Mouse (Mus musculus): Measurements from ENCODE around the gene BC067074. TPM values are rescaled to one million over a fixed set of nuclear protein-coding genes. Genes with fewer than 3 reads are reported as not detected.
A peak's percentile ranks its signal among the peaks of the same experiment; 100 is the strongest.

BC067074 gene
- polyA plus RNA-seq, 1 experiment from 2014 or later: 6.1 TPM

GRCm38 (mm10) chr13:113319588-113319987 lies 26.6 kb downstream of the BC067074 start:
- Histone ChIP-seq H3K9me3 (ENCODE audit: low read length) (no peaks in the 10 kb centered on the region), H3K27ac (ENCODE audit: low read length) (no peak overlapping the region), H3K4me1 (ENCODE audit: insufficient read depth, low read length) (0 out of 2 replicates have a peak, but pooled peaks cover 2% of the 10 kb centered on the region), H3K27me3 (ENCODE audit: insufficient read depth, low read length) (no peaks in the 10 kb centered on the region), H3K9ac (replicated peaks; ENCODE audit: low read length) (no peak overlapping the region), H3K4me2 (replicated peaks; ENCODE audit: low read depth, low read length) (no peak overlapping the region), H3K4me3 (ENCODE audit: low read length) (no peak overlapping the region), H3K36me3 (ENCODE audit: insufficient read depth, low read length) (peaks cover 14% of the 10 kb centered on the region)
- WGBS: 85% methylated on average over 5 of the region's 5 CpGs
- ATAC-seq (ENCODE audit: low FRiP score, low TSS enrichment): no peak

DNA sequence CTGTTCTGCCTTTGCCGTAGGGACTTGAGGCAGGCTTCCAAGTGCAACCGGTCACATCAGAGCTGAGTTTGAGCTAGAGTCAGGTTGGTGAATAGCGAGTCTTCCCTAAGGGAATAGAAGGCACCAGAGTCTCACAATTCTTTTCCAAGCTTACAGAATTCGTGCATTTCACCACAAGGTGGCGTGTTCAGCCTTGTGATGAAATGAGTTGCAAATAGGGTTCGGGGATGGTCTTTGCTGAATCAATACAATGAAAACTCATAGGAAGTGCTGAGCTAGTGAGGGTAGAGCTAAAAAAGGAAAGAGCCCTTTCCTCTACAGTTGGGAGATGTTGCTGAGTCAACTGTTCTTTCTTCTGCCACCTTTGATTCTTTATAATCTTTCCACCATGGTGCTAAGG lies 29.0 kb downstream of the BC067074 start:
- H3K36me3 ChIP-seq (ENCODE audit: insufficient read depth, low read length): peaks cover 14% of the 10 kb centered on the region
- H3K4me2 ChIP-seq (replicated peaks; ENCODE audit: low read depth, low read length): no peak overlapping the region
- 17% methylated on average over 6 of the region's 6 CpGs for whole genome bisulfite sequencing
- H3K9me3 ChIP-seq (ENCODE audit: low read length): no peaks in the 10 kb centered on the region
- H3K27me3 ChIP-seq (ENCODE audit: insufficient read depth, low read length): no peaks in the 10 kb centered on the region
- no peak overlapping the region for H3K9ac ChIP-seq (replicated peaks; ENCODE audit: low read length)
- H3K4me3 ChIP-seq (ENCODE audit: low read length): no peak overlapping the region
- no peak for ATAC-seq (ENCODE audit: low FRiP score, low TSS enrichment)
- no peaks in the 10 kb centered on the region for H3K4me1 ChIP-seq (ENCODE audit: insufficient read depth, low read length)
- H3K27ac ChIP-seq (ENCODE audit: low read length): no peak overlapping the region

DNA sequence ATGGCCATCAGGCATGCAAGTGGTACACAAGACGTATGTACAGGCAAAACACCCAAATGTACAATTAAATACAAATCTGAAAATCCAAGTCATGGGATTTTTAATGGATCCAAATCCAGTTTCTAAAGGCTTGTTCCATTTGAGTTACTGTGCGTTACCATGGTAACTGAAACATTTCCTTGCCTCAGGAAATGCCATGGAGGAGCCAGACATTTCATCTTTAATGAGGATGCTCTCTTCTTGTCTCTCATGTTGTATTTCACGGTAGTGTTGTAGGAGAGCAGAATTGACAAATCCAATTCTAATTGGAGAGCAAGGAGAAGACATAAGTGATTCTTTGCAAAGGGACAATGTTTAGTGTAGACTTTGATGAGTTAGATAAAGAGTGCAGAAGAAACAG lies 31.3 kb downstream of the BC067074 start:
- no peak overlapping the region for H3K27ac ChIP-seq (ENCODE audit: low read length)
- no peak overlapping the region for H3K4me2 ChIP-seq (replicated peaks; ENCODE audit: low read depth, low read length)
- H3K27me3 ChIP-seq (ENCODE audit: insufficient read depth, low read length): no peaks in the 10 kb centered on the region
- no peaks in the 10 kb centered on the region for H3K9me3 ChIP-seq (ENCODE audit: low read length)
- no peak for ATAC-seq (ENCODE audit: low FRiP score, low TSS enrichment)
- no peak overlapping the region for H3K9ac ChIP-seq (replicated peaks; ENCODE audit: low read length)
- no peaks in the 10 kb centered on the region for H3K4me1 ChIP-seq (ENCODE audit: insufficient read depth, low read length)
- no peak overlapping the region for H3K4me3 ChIP-seq (ENCODE audit: low read length)
- 93% methylated on average over 3 of the region's 3 CpGs for WGBS
- H3K36me3 ChIP-seq (ENCODE audit: insufficient read depth, low read length): 0 out of 2 replicates have a peak, but pooled peaks cover 2% of the 10 kb centered on the region

DNA sequence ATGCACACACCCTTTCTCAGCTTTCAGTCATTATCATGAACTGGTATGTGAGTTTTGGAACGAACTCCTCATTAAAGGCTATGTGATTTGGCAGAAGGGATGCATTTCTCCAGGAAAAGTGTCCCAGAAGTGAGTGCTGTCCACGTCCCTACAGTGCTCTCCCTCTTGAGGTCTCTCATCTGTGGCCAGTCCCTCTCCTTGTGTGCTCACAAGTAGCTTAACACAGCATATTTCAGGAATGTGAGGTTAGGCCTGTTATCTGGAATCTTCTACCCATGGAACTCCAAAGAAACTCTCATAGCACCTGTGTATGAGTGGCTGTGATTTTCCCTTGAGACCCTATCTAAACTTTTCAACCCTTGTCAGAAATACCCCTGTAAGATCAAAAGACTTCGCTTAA lies 32.7 kb downstream of the BC067074 start:
- Histone ChIP-seq H3K27ac (ENCODE audit: low read length) (no peak overlapping the region), H3K4me2 (replicated peaks; ENCODE audit: low read depth, low read length) (no peak overlapping the region), H3K9ac (replicated peaks; ENCODE audit: low read length) (no peak overlapping the region), H3K4me3 (ENCODE audit: low read length) (no peak overlapping the region), H3K4me1 (ENCODE audit: insufficient read depth, low read length) (no peaks in the 10 kb centered on the region), H3K36me3 (ENCODE audit: insufficient read depth, low read length) (0 out of 2 replicates have a peak, but pooled peaks cover 8% of the 10 kb centered on the region), H3K9me3 (ENCODE audit: low read length) (peaks cover 8% of the 10 kb centered on the region; the same call in 1 of the 2 replicates), H3K27me3 (ENCODE audit: insufficient read depth, low read length) (no peaks in the 10 kb centered on the region)
- WGBS: 71% methylated on average over 3 of the region's 3 CpGs
- ATAC-seq (ENCODE audit: low FRiP score, low TSS enrichment): no peak

DNA sequence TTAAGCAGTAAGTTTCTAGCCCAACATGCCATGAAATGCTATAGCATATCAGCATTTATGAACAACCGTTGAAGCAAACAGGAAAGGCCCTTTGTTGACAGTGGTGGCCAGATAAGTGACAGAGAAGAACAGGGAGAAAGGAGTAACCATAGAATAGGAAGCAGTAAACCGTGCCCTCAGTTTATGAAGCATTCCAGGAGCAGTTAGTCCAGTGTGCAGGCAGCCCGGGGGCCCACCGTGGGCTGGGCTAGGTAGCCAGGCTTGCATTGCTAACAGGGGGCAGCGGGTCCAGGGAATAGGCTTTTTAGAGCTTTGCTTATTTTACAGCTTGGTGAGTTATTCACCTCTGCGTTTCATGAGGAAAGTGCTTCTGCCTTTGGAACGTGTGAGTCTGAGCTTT lies 39.3 kb downstream of the BC067074 start:
- peak overlapping the region; percentile 69 for H3K27ac ChIP-seq (ENCODE audit: low read length)

DNA sequence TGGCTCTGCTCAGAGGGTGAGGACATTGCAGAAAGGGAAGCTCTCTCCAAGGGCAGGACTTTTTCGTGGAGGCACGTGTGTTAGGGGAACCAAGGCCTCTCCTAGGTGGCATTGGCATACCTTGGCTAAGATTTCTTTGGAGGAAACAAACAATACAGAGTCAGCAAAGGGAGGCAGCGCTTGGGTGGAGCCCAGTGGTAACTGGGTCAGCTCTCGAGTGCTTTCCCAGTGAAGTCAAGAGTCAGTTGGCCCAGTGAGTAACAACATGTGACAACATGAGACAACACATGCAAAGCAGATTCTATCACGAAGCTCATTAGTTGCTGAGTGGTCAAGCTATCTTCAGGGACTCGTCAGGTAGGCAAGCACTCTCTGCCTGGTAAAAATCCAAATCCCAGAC lies 40.4 kb downstream of the BC067074 start:
- Histone ChIP-seq H3K4me1 (ENCODE audit: insufficient read depth, low read length) (peaks cover 18% of the 10 kb centered on the region), H3K27ac (ENCODE audit: low read length) (no peak overlapping the region), H3K27me3 (ENCODE audit: insufficient read depth, low read length) (no peaks in the 10 kb centered on the region), H3K36me3 (ENCODE audit: insufficient read depth, low read length) (0 out of 2 replicates have a peak, but pooled peaks cover 6% of the 10 kb centered on the region), H3K4me2 (replicated peaks; ENCODE audit: low read depth, low read length) (no peak overlapping the region), H3K9me3 (ENCODE audit: low read length) (peaks cover 8% of the 10 kb centered on the region; the same call in 1 of the 2 replicates), H3K9ac (replicated peaks; ENCODE audit: low read length) (no peak overlapping the region), H3K4me3 (ENCODE audit: low read length) (no peak overlapping the region)
- ATAC-seq (ENCODE audit: low FRiP score, low TSS enrichment): 0 out of 2 replicates have a peak, but pooled peaks have one; percentile 8
- 85% methylated on average over 6 of the region's 6 CpGs for WGBS

More for the DNA sequence above, 39.3 kb downstream of the BC067074 start:
- peak; percentile 81 for ATAC-seq (ENCODE audit: low FRiP score, low TSS enrichment)
- Histone ChIP-seq H3K4me3 (ENCODE audit: low read length) (no peak overlapping the region), H3K9ac (replicated peaks; ENCODE audit: low read length) (0 out of 2 replicates have a peak overlapping the region, but pooled peaks have one; percentile 22), H3K4me1 (ENCODE audit: insufficient read depth, low read length) (peaks cover 15% of the 10 kb centered on the region), H3K4me2 (replicated peaks; ENCODE audit: low read depth, low read length) (no peak overlapping the region), H3K27me3 (ENCODE audit: insufficient read depth, low read length) (no peaks in the 10 kb centered on the region), H3K36me3 (ENCODE audit: insufficient read depth, low read length) (0 out of 2 replicates have a peak, but pooled peaks cover 6% of the 10 kb centered on the region), H3K9me3 (ENCODE audit: low read length) (peaks cover 8% of the 10 kb centered on the region; the same call in 1 of the 2 replicates)
- WGBS: 19% methylated on average over 7 of the region's 7 CpGs

DNA sequence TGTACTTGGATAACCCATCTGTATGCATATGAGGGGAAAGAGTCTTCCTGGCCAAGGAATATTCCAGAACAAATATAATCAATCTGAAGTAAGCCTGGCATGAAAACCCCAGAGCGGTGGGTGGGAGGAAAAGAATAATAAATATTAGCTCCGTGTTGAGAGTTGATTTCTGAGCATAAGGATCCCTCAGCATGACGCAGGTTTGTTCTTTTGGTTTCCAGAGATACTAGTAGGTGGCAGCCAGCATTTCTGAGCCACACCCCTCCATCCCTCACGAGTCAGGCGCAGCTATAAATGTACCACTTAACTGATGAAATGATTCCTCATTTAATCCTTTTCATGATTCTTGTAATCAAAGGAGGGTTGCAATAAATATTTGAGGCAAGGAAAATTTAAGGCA lies 41.0 kb downstream of the BC067074 start:
- WGBS: 77% methylated on average over 5 of the region's 5 CpGs
- 0 out of 2 replicates have a peak, but pooled peaks cover 6% of the 10 kb centered on the region for H3K36me3 ChIP-seq (ENCODE audit: insufficient read depth, low read length)
- no peaks in the 10 kb centered on the region for H3K27me3 ChIP-seq (ENCODE audit: insufficient read depth, low read length)
- ATAC-seq (ENCODE audit: low FRiP score, low TSS enrichment): no peak
- H3K9me3 ChIP-seq (ENCODE audit: low read length): peaks cover 8% of the 10 kb centered on the region; the same call in 1 of the 2 replicates
- H3K9ac ChIP-seq (replicated peaks; ENCODE audit: low read length): no peak overlapping the region
- no peak overlapping the region for H3K4me3 ChIP-seq (ENCODE audit: low read length)
- H3K4me2 ChIP-seq (replicated peaks; ENCODE audit: low read depth, low read length): no peak overlapping the region
- no peak overlapping the region for H3K27ac ChIP-seq (ENCODE audit: low read length)
- H3K4me1 ChIP-seq (ENCODE audit: insufficient read depth, low read length): peaks cover 18% of the 10 kb centered on the region

DNA sequence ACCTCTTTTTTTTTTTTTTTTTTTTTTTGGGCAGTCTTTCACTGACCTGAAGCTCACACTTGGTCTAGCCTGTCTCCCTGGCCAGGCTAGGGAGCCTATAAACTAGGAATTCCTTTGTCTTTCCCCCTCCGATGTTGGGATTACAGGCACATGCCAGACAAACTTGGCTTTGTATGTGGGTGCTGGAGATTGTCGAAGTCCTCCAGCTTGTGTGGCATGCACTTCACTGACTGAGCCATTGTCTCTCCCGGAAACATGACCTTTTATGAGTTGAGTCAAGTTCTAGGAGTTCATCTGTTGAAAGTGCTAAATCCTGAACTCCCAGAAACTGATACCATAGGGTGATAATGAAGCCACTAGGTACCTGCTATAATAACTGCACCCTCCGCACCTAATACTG lies 41.8 kb downstream of the BC067074 start:
- Histone ChIP-seq H3K9me3 (ENCODE audit: low read length) (peaks cover 8% of the 10 kb centered on the region; the same call in 1 of the 2 replicates), H3K36me3 (ENCODE audit: insufficient read depth, low read length) (0 out of 2 replicates have a peak, but pooled peaks cover 6% of the 10 kb centered on the region), H3K4me2 (replicated peaks; ENCODE audit: low read depth, low read length) (no peak overlapping the region), H3K27ac (ENCODE audit: low read length) (no peak overlapping the region), H3K9ac (replicated peaks; ENCODE audit: low read length) (no peak overlapping the region), H3K27me3 (ENCODE audit: insufficient read depth, low read length) (no peaks in the 10 kb centered on the region), H3K4me3 (ENCODE audit: low read length) (no peak overlapping the region), H3K4me1 (ENCODE audit: insufficient read depth, low read length) (peaks cover 18% of the 10 kb centered on the region)
- ATAC-seq (ENCODE audit: low FRiP score, low TSS enrichment): no peak
- 38% methylated on average over 4 of the region's 4 CpGs for WGBS

- H3K9ac ChIP-seq (replicated peaks; ENCODE audit: low read length): no peak overlapping the region
- 0 out of 2 replicates have a peak overlapping the region, but pooled peaks have one; percentile 43 for H3K27ac ChIP-seq (ENCODE audit: low read length)
- no peaks in the 10 kb centered on the region for H3K36me3 ChIP-seq (ENCODE audit: insufficient read depth, low read length)
- no peaks in the 10 kb centered on the region for H3K9me3 ChIP-seq (ENCODE audit: low read length)
- peak; percentile 43; the same call in 1 of the 2 replicates for ATAC-seq (ENCODE audit: low FRiP score, low TSS enrichment)
- WGBS: 49% methylated on average over 6 of the region's 6 CpGs
- no peak overlapping the region for H3K4me2 ChIP-seq (replicated peaks; ENCODE audit: low read depth, low read length)
- peaks cover 10% of the 10 kb centered on the region for H3K4me1 ChIP-seq (ENCODE audit: insufficient read depth, low read length)
- no peak overlapping the region for H3K4me3 ChIP-seq (ENCODE audit: low read length)
- no peaks in the 10 kb centered on the region for H3K27me3 ChIP-seq (ENCODE audit: insufficient read depth, low read length)
These were observed 44.4 kb downstream of the BC067074 start for GRCm38 (mm10) chr13:113337223-113337858.

DNA sequence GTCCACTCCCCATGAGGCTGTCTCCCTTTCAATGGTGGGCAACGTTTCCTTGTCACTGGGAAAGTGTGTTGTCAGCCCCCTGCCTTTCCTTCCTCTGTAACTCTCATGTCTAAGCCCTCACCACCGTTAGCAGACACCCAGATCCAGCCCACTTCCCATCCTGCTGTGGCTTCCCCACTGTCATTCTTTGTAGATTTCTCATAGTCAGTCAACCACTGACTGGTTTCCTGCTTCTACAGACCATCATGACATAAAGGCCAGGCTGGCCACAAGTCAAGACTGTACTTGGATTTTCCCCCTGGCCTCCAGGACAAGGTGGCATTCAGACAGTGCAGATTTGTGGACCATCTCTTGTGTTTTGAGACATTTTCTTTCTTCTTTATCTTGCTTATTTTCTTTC lies 47.7 kb downstream of the BC067074 start:
- no peak for ATAC-seq (ENCODE audit: low FRiP score, low TSS enrichment)
- Histone ChIP-seq H3K27ac (ENCODE audit: low read length) (no peak overlapping the region), H3K9ac (replicated peaks; ENCODE audit: low read length) (no peak overlapping the region), H3K4me3 (ENCODE audit: low read length) (no peak overlapping the region), H3K4me1 (ENCODE audit: insufficient read depth, low read length) (peaks cover 2% of the 10 kb centered on the region; the same call in 1 of the 2 replicates), H3K36me3 (ENCODE audit: insufficient read depth, low read length) (no peaks in the 10 kb centered on the region), H3K4me2 (replicated peaks; ENCODE audit: low read depth, low read length) (no peak overlapping the region), H3K9me3 (ENCODE audit: low read length) (no peaks in the 10 kb centered on the region), H3K27me3 (ENCODE audit: insufficient read depth, low read length) (no peaks in the 10 kb centered on the region)
- WGBS: 68% methylated on average over 2 of the region's 2 CpGs
